ENCODE assay signal across 8 mouse cellular contexts in genomic region chr1:137898891-137899290, GRCm38 (mm10).
DNase-seq lines count a peak whose midpoint lies in the region; ATAC-seq and TF ChIP-seq lines count a peak whose summit lies in the region.

No protein-coding gene starts in this region.

- no peak for TF ChIP-seq CTCF in gastrocnemius, adult 2 months (IDR thresholded peaks at IDR 0.05)
- no peak for TF ChIP-seq CTCF in CH12.LX (conservative IDR thresholded peaks at IDR 0.05 in 1 of 2, IDR thresholded peaks at IDR 0.05 in 1 of 2; ENCODE audit: low read depth in 2 of 2, low read length in 2 of 2)
- no peak for TF ChIP-seq CTCF in midbrain, postnatal 0 days (IDR thresholded peaks at IDR 0.05)

- peak overlapping the region; percentile 80 for H3K4me3 ChIP-seq in gastrocnemius, adult 2 months
- H3K4me3 ChIP-seq in CH12.LX (replicated peaks in 1 of 3; ENCODE audit: low read depth in 2 of 3, low read length in 2 of 3, poor library complexity in 1 of 3): peak overlapping the region; percentile 55 to 79 (median 58)
- peak overlapping the region; percentile 66 for H3K4me3 ChIP-seq in forebrain, embryonic 13.5 days
- peak overlapping the region; percentile 56 for H3K4me3 ChIP-seq in limb, embryonic 12.5 days (replicated peaks)
- H3K4me3 ChIP-seq in midbrain, postnatal 0 days (ENCODE audit: low read depth, low read length): peak overlapping the region; percentile 70

- peaks cover 2 to 21% of the 10 kb centered on the region in 2 experiments; a peak in 3 of 4 replicates for H3K4me1 ChIP-seq in CH12.LX (ENCODE audit: control insufficient read depth in 1 of 2, insufficient read depth in 2 of 2)
- H3K4me1 ChIP-seq in forebrain, embryonic 13.5 days: peaks cover 23% of the 10 kb centered on the region
- peaks cover 24% of the 10 kb centered on the region for H3K4me1 ChIP-seq in limb, embryonic 12.5 days (replicated peaks)
- no peaks in the 10 kb centered on the region for H3K4me1 ChIP-seq in midbrain, postnatal 0 days (ENCODE audit: insufficient read depth, low read length)

- intact Hi-C loops in gastrocnemius, adult 2 months (cut with DNase I): loop anchor here (10.0 kb wide), 2 partner anchors 146 to 244 kb away; no protein-coding TSS in a partner anchor

- H3K79me2 ChIP-seq in CH12.LX (replicated peaks; ENCODE audit: control insufficient read depth, extremely low read depth, insufficient read depth, poor library complexity, severe bottlenecking): peaks cover 38% of the 10 kb centered on the region

- dilution Hi-C loops in CH12.LX (cut with MboI; ENCODE audit: extremely low pct_ligation_motif_present, extremely low pct_unique_long_range_greater_than_20kb, low sequenced_read_pairs): no loop called here

- H3K9me3 ChIP-seq in CH12.LX (replicated peaks; ENCODE audit: low read length): no peaks in the 10 kb centered on the region
- no peaks in the 10 kb centered on the region for H3K9me3 ChIP-seq in forebrain, embryonic 13.5 days (replicated peaks)
- no peaks in the 10 kb centered on the region for H3K9me3 ChIP-seq in limb, embryonic 12.5 days
- H3K9me3 ChIP-seq in midbrain, postnatal 0 days (ENCODE audit: low read length): no peaks in the 10 kb centered on the region

- no peak for DNase-seq in gastrocnemius, adult 2 months
- no peak for DNase-seq in gastrocnemius, postnatal 10 days
- no peak for DNase-seq in CH12.LX (ENCODE audit: extremely low read depth)
- DNase-seq in midbrain, postnatal 0 days (ENCODE audit: low spot score): peak; percentile 41
- no peak for DNase-seq in thymus, adult 18-20 months
- DNase-seq in right cerebral cortex, postnatal 4 days: no peak

- H3K27ac ChIP-seq in gastrocnemius, adult 2 months: peak overlapping the region; percentile 83
- H3K27ac ChIP-seq in CH12.LX (ENCODE audit: insufficient read depth, low read depth): peak overlapping the region; percentile 76; the same call in 1 of the 2 replicates
- H3K27ac ChIP-seq in forebrain, embryonic 13.5 days: peak overlapping the region; percentile 98
- H3K27ac ChIP-seq in limb, embryonic 12.5 days: peak overlapping the region; percentile 94
- peak overlapping the region; percentile 95 for H3K27ac ChIP-seq in midbrain, postnatal 0 days (ENCODE audit: low read depth, low read length)

- H3K27me3 ChIP-seq in CH12.LX (replicated peaks): no peaks in the 10 kb centered on the region
- H3K27me3 ChIP-seq in forebrain, embryonic 13.5 days: no peaks in the 10 kb centered on the region
- H3K27me3 ChIP-seq in limb, embryonic 12.5 days: no peaks in the 10 kb centered on the region
- no peaks in the 10 kb centered on the region for H3K27me3 ChIP-seq in midbrain, postnatal 0 days (ENCODE audit: insufficient read depth, low read length)

- 0% methylated on average over 3 of the region's 3 CpGs for WGBS in forebrain, embryonic 13.5 days
- 3% methylated on average over 3 of the region's 3 CpGs for WGBS in limb, embryonic 12.5 days
- 0% methylated on average over 3 of the region's 3 CpGs for WGBS in midbrain, postnatal 0 days

- TF ChIP-seq EP300 in CH12.LX (IDR thresholded peaks at IDR 0.05; ENCODE audit: low read length): peak; percentile 6; the same call in 1 of the 2 replicates

- no peaks in the 10 kb centered on the region for H3K36me3 ChIP-seq in CH12.LX (replicated peaks in 1 of 2; ENCODE audit: control insufficient read depth in 1 of 2, insufficient read depth in 1 of 2, low read length in 1 of 2)
- H3K36me3 ChIP-seq in forebrain, embryonic 13.5 days (ENCODE audit: poor library complexity, severe bottlenecking): no peaks in the 10 kb centered on the region
- 0 out of 2 replicates have a peak, but pooled peaks cover 3% of the 10 kb centered on the region for H3K36me3 ChIP-seq in limb, embryonic 12.5 days
- no peaks in the 10 kb centered on the region for H3K36me3 ChIP-seq in midbrain, postnatal 0 days (ENCODE audit: insufficient read depth, low read length)

- ATAC-seq in forebrain, embryonic 13.5 days: peak; percentile 17
- ATAC-seq in limb, embryonic 12.5 days (ENCODE audit: insufficient number of reproducible peaks, insufficient read depth, low FRiP score, low TSS enrichment, low read depth): no peak
- peak; percentile 29; the same call in 1 of the 2 replicates for ATAC-seq in midbrain, postnatal 0 days (ENCODE audit: low FRiP score)

- H3K9ac ChIP-seq in CH12.LX (ENCODE audit: insufficient read depth, low read depth): peak overlapping the region; percentile 91
- H3K9ac ChIP-seq in forebrain, embryonic 13.5 days: peak overlapping the region; percentile 82
- peak overlapping the region; percentile 90 for H3K9ac ChIP-seq in limb, embryonic 12.5 days (replicated peaks)
- peak overlapping the region; percentile 83 for H3K9ac ChIP-seq in midbrain, postnatal 0 days (replicated peaks; ENCODE audit: low read length, poor library complexity, severe bottlenecking)

- H3K4me2 ChIP-seq in CH12.LX (ENCODE audit: insufficient read depth, low read depth, poor library complexity, severe bottlenecking): peak overlapping the region; percentile 37; the same call in 1 of the 2 replicates
- H3K4me2 ChIP-seq in forebrain, embryonic 13.5 days: peak overlapping the region; percentile 71
- H3K4me2 ChIP-seq in limb, embryonic 12.5 days: peak overlapping the region; percentile 65
- peak overlapping the region; percentile 59 for H3K4me2 ChIP-seq in midbrain, postnatal 0 days (ENCODE audit: low read depth, low read length, poor library complexity, severe bottlenecking)

- TF ChIP-seq POLR2A in CH12.LX (IDR thresholded peaks at IDR 0.05; ENCODE audit: low read depth, low read length): no peak

- no peak for TF ChIP-seq RAD21 in CH12.LX (IDR thresholded peaks at IDR 0.05; ENCODE audit: low read depth, low read length)

- in situ Hi-C loops in CH12.LX (cut with MboI; ENCODE audit: low pct_ligation_motif_present, low pct_unique_long_range_greater_than_20kb, low sequenced_read_pairs): loop anchor here (10.0 kb wide), 1 partner anchor 146 kb away; no protein-coding TSS in a partner anchor

TF ChIP-seq in CH12.LX, 34 proteins besides CTCF, POLR2A, EP300 and RAD21:
- TF ChIP-seq SIN3A (IDR thresholded peaks at IDR 0.05; ENCODE audit: low read length) (peak; percentile 75; the same call in 1 of the 2 replicates), USF2 (conservative IDR thresholded peaks at IDR 0.05; ENCODE audit: low read depth, low read length) (no peak), GABPA (IDR thresholded peaks at IDR 0.05; ENCODE audit: insufficient replicate concordance, low read depth, low read length) (no peak), TCF12 (IDR thresholded peaks at IDR 0.05; ENCODE audit: low read depth, low read length) (no peak), NELFE (IDR thresholded peaks at IDR 0.05; ENCODE audit: low read depth, low read length) (no peak), BHLHE40 (IDR thresholded peaks at IDR 0.05; ENCODE audit: low read depth, low read length) (no peak), CHD2 (IDR thresholded peaks at IDR 0.05; ENCODE audit: low read length) (no peak), SMC3 (IDR thresholded peaks at IDR 0.05; ENCODE audit: low read depth, low read length) (no peak), MXI1 (IDR thresholded peaks at IDR 0.05; ENCODE audit: low read depth, low read length) (peak; percentile 70), RCOR1 (conservative IDR thresholded peaks at IDR 0.05; ENCODE audit: low read depth, low read length) (no peak), ZKSCAN1 (IDR thresholded peaks at IDR 0.05; ENCODE audit: borderline replicate concordance, low read depth, low read length) (no peak), MYC (IDR thresholded peaks at IDR 0.05; ENCODE audit: low read depth, low read length) (0 out of 2 replicates have a peak, but pooled peaks have one; percentile 17), POLR2AphosphoS2 (IDR thresholded peaks at IDR 0.05; ENCODE audit: low read depth, low read length) (no peak), HCFC1 (IDR thresholded peaks at IDR 0.05; ENCODE audit: low read depth, low read length) (no peak), CHD1 (IDR thresholded peaks at IDR 0.05; ENCODE audit: low read depth, low read length) (peak; percentile 91; the same call in 1 of the 2 replicates), MAX (IDR thresholded peaks at IDR 0.05; ENCODE audit: low read length) (no peak; the same call in 1 of the 2 replicates), JUND (conservative IDR thresholded peaks at IDR 0.05; ENCODE audit: low read depth, low read length) (no peak), UBTF (IDR thresholded peaks at IDR 0.05; ENCODE audit: low read depth, low read length) (no peak), KAT2A (IDR thresholded peaks at IDR 0.05; ENCODE audit: insufficient replicate concordance, low read length) (no peak), JUN (IDR thresholded peaks at IDR 0.05; ENCODE audit: insufficient read depth, low read depth, low read length) (no peak), MAFK (IDR thresholded peaks at IDR 0.05; ENCODE audit: insufficient replicate concordance, low read length) (no peak), ELF1 (IDR thresholded peaks at IDR 0.05; ENCODE audit: low read depth, low read length) (no peak), E2F4 (IDR thresholded peaks at IDR 0.05; ENCODE audit: insufficient replicate concordance, low read depth, low read length) (no peak), ZMIZ1 (IDR thresholded peaks at IDR 0.05; ENCODE audit: low read depth, low read length) (no peak), MEF2A (IDR thresholded peaks at IDR 0.05; ENCODE audit: borderline replicate concordance, low read depth, low read length) (no peak), ETS1 (conservative IDR thresholded peaks at IDR 0.05; ENCODE audit: low read depth, low read length) (no peak), USF1 (IDR thresholded peaks at IDR 0.05; ENCODE audit: low read depth, low read length) (no peak), PAX5 (IDR thresholded peaks at IDR 0.05; ENCODE audit: low read length) (no peak), ZNF384 (IDR thresholded peaks at IDR 0.05; ENCODE audit: low read depth, low read length) (no peak), MAZ (IDR thresholded peaks at IDR 0.05; ENCODE audit: low read depth, low read length) (no peak), NRF1 (IDR thresholded peaks at IDR 0.05; ENCODE audit: low read depth, low read length) (no peak), ZC3H11A (IDR thresholded peaks at IDR 0.05; ENCODE audit: low read depth, low read length) (no peak), IRF4 (IDR thresholded peaks at IDR 0.05; ENCODE audit: low read depth, low read length) (no peak), TBP (conservative IDR thresholded peaks at IDR 0.05; ENCODE audit: low read depth, low read length) (no peak)
